Mouse (Mus musculus) CD4-positive, CD25-positive, alpha-beta regulatory T cell, adult 2 months (primary cell): ENCODE results near the gene Olfr59.

ENCODE experiments used
- DNase-seq: peaks from one replicate; pipeline ENCODE4 v3.0.0-alpha.2; 2012; ENCODE audit warnings: low read depth, low spot score

The Olfr59 gene

GRCm38 (mm10) chr11:74283436-74283835 is at the start of gene Olfr59:
Gene Olfr59, plus strand, starts transcription at chr11:74283736.
- no peak for DNase-seq

DNA sequence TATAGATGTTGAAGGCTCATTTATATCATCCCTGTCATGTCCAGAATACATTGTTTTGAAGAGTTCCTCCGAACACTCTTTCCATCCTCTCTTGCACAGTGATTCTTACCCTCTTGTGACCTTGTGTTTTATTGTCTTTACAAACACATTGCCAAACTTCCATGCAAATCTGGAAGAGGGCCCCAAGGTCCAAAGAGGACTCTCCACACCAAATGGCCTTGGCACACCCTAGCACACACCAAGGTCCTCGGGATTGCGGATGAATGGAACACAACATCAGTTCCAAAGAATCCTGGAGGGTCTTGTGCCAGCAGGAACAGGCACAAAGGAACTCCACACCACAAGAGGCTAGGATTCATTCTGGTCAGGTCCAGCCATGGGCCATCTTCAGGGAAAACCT is 42.3 kb upstream of the Olfr59 start:
- DNase-seq: no peak

- no peak for DNase-seq
Observed at GRCm38 (mm10) chr11:74259508-74259907, 24.0 kb upstream of the Olfr59 start, which contains the start of gene Olfr406. Gene Olfr406, plus strand, starts transcription at chr11:74259808.

DNA sequence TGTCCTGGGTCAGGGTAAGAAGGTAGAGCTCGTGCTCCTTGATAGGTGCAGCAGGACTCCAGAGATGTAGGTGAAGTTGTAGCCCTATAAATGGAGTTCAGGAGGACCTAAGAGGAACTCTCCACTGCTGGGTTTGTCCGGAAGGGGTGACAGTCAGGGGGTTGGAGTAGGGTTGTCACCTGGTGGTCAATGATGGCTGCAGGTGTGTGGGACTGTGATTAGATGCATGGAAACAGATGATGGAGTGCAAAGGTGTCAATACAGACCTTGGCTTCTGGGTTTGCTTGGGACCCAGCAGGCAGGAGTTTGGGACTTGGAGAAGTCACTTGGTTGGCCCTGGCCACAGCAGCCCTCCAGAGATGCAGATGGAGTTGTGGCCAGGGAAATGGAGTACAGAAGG is 3.7 kb downstream of the Olfr59 start:
- no peak for DNase-seq

DNA sequence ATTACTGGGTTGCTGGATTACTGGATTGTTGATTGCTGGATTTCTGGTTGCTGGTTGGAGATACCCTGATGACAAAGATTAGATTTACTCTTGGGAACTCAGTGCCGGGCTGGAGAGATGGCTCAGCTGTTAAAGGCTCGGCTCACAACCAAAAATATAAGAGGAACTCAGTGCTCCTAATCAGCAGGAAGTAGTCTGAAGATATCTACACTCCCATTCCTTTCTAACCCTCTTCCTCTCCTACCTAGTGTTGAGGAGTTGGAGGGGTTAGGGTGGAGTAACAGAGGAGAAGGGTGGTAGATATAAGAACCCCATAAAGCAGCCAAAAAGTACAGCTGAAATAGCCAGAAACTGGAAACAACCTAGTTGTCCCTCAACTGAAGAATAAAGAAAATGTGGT is 42.5 kb downstream of the Olfr59 start:
- no peak for DNase-seq

DNA sequence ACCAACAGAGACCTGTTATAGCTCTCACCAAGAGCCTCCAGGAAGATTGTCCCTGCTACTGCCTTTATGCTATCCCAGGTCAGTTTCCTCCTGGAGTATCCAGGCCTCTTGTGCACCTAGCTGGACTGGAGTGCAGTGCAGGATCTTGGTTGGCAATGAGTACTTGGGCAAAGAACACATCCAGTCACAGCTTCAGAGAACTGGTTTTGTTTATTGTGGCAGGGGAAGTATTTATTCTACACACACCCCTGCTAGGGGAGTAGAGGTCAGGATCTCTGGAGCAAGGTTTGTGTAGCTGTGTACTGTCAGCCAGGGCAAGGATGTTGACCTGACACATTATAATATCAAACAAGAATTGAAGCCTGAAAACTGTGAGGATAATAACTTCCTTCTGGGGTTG is 45.2 kb downstream of the Olfr59 start:
- DNase-seq: no peak

DNA sequence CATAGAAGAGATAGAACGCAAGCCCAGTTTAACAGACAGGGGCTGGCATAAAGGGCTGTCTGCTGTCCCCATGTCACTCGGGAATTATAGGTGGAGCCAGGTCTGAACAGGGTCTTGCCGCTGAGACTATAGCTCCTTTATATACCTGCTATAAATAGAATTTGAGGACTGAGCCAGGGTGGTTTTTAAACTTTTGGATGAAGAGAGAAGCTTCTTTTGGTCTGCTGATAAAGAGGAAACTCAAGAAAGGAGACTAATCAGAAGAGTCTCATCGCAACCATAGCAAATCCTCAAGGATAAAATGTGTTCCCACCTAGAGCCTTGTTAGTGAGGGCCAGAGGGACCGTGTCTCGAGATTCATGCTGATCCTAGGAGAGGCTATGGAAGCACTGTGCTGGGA is 54.4 kb downstream of the Olfr59 start, which contains the start of gene Olfr410:
Gene Olfr410, minus strand, starts transcription at position 101 of the 400 bp plus-strand sequence.
- DNase-seq: no peak
